Mouse (Mus musculus) midbrain, embryonic 11.5 days (tissue): ENCODE measurements at regions not wholly inside any gene's neighbourhood (a gene's known extent, or its start where the extent isn't known, plus 50 kb on each side); places are given as distances from the start of the nearest gene placed in this dataset.
A peak's percentile ranks its signal among the peaks of the same experiment; 100 is the strongest.

Source experiments
- ATAC-seq: fragments of 200-750 bp; cut with Nextera tagmentation; 2 replicates; pipeline ENCODE4 v1.8.0; 2017; ENCODE audit warnings: moderate TSS enrichment, moderate library complexity; ENCODE audit not compliant: low FRiP score
- DNase-seq: peaks from one replicate; pipeline ENCODE4 v3.0.0; 2015; ENCODE audit warnings: low spot score; ENCODE audit errors: missing footprints
- H3K27ac ChIP-seq: fragments of 300-500 bp; sonication (generic); 2 replicates; pipeline ENCODE4 v1.5.1; 2014; ENCODE audit warnings: low read depth, low read length
- H3K27me3 ChIP-seq: fragments of 300-500 bp; sonication (generic); 2 replicates; pipeline ENCODE4 v1.6.1; 2014; ENCODE audit warnings: mild to moderate bottlenecking, low read length, moderate library complexity, mixed read lengths; ENCODE audit not compliant: control insufficient read depth, insufficient read depth
- H3K36me3 ChIP-seq: fragments of 300-500 bp; sonication (generic); 2 replicates; pipeline ENCODE4 v1.6.1; 2014; ENCODE audit warnings: mild to moderate bottlenecking, low read length, moderate library complexity, mixed read lengths; ENCODE audit not compliant: control insufficient read depth, insufficient read depth
- H3K4me1 ChIP-seq: fragments of 300-500 bp; sonication (generic); 2 replicates; pipeline ENCODE4 v1.6.1; 2014; ENCODE audit warnings: low read length; ENCODE audit not compliant: control insufficient read depth, insufficient read depth
- H3K4me2 ChIP-seq: fragments of 300-500 bp; sonication (generic); 2 replicates; pipeline ENCODE4 v1.6.1; 2014; ENCODE audit warnings: mild to moderate bottlenecking, moderate library complexity
- H3K4me3 ChIP-seq: fragments of 300-500 bp; sonication (generic); 2 replicates; pipeline ENCODE4 v1.5.1; 2014; ENCODE audit warnings: low read depth, low read length
- H3K9ac ChIP-seq: fragments of 300-500 bp; sonication (generic); 2 replicates; pipeline ENCODE4 v1.6.1; 2014; ENCODE audit warnings: low read length
- H3K9me3 ChIP-seq: fragments of 300-500 bp; sonication (generic); 2 replicates; pipeline ENCODE4 v1.6.1; 2016; ENCODE audit warnings: low read length; ENCODE audit not compliant: control insufficient read depth
- WGBS: fragments of 180-500 bp; shearing (Covaris S2); extraction: QIAGEN DNeasy Blood & Tissue Kit; methylation state at CpG from one replicate; pipeline ENCODE4 v1.1.7; 2014; 5-methylcytosine and 5-hydroxymethylcytosine counted together

GRCm38 (mm10) chr1:194363129-194363768, 254.8 kb upstream of the Plxna2 start:
- Histone ChIP-seq H3K4me1 (peaks cover 13% of the 10 kb centered on the region; the same call in 1 of the 2 replicates), H3K9me3 (no peaks in the 10 kb centered on the region), H3K27ac (peak overlapping the region; percentile 6; the same call in 1 of the 2 replicates), H3K4me3 (no peak overlapping the region), H3K9ac (no peak overlapping the region), H3K36me3 (no peaks in the 10 kb centered on the region), H3K27me3 (no peaks in the 10 kb centered on the region), H3K4me2 (no peak overlapping the region; the same call in 1 of the 2 replicates)
- ATAC-seq (peak; percentile 91), DNase-seq (peak; percentile 89)
- 33% methylated on average over 1 of the region's 1 CpGs for WGBS

DNA sequence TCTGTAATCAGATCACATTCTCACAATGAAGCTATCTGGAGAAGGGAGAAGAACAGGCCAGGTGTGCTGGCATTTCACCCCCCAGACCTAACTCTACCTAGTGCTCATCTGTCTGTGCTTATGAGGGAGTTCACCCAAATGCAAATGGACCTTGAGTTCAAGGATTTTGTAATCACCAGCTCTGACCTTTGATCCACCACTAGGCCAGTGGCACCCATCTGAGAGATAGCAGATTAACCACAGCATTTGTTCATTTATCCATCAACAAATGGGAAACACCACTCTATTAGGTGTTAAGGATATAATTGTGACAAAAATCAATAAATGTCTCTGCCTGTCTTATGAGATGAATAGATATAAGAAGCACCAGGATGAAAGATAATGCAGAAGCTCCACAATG, 255.7 kb upstream of the Plxna2 start:
- H3K9ac ChIP-seq, result no peak overlapping the region
- H3K9me3 ChIP-seq, result no peaks in the 10 kb centered on the region
- ATAC-seq, result no peak
- H3K4me1 ChIP-seq, result peaks cover 13% of the 10 kb centered on the region; the same call in 1 of the 2 replicates
- no peak overlapping the region for H3K4me2 ChIP-seq
- H3K27ac ChIP-seq, result 0 out of 2 replicates have a peak overlapping the region, but pooled peaks have one; percentile 6
- H3K27me3 ChIP-seq, result no peaks in the 10 kb centered on the region
- DNase-seq, result no peak
- H3K36me3 ChIP-seq, result no peaks in the 10 kb centered on the region
- H3K4me3 ChIP-seq, result no peak overlapping the region

- no peak overlapping the region for H3K4me3 ChIP-seq
- no peak overlapping the region for H3K9ac ChIP-seq
- H3K4me1 ChIP-seq, result peaks cover 13% of the 10 kb centered on the region; the same call in 1 of the 2 replicates
- DNase-seq (no peak), ATAC-seq (peak; percentile 66)
- no peak overlapping the region for H3K27ac ChIP-seq
- no peaks in the 10 kb centered on the region for H3K27me3 ChIP-seq
- H3K9me3 ChIP-seq, result no peaks in the 10 kb centered on the region
- H3K36me3 ChIP-seq, result no peaks in the 10 kb centered on the region
- 0% methylated on average over 1 of the region's 1 CpGs for WGBS
- no peak overlapping the region for H3K4me2 ChIP-seq
These were observed 256.7 kb upstream of the Plxna2 start for GRCm38 (mm10) chr1:194361316-194361715.

DNA sequence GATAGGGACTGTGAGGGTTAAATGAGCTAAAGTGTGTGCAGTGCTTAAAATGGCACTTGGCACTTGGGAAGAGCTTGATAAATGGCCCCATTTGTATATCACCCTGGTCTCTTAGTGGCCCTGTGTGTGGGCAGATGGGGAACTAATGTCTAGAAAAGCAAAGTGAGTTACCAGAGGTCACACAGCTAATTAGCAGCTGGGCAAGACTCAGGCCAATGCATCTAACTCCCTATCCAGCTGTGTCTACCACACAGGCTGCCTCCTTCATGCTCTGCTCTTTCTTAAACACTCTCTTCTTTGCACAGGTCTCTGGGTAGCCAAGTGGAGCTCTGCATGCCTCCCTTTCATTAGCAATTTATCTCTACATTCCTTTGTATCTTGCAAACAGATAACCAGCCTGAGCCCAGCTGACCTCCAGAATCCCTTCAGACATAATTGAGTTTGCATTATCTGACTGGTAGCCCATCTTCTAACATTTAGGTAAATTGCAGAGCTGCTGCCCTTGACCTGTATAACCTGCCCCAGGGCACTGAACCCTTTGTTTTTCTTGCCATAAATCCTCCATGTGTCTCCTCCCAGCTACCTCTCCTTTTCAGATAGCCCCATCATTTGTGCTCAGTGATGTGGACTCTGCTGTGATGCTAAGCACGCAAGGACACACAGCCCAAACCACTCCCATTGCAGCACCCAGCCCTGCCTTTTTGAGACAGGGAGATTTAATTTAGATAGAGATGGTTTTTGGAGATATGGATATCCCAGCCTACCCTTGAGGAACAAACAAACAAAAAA, 263.5 kb upstream of the Plxna2 start:
- WGBS, result 56% methylated on average over 1 of the region's 1 CpGs
- Histone ChIP-seq H3K27me3 (no peaks in the 10 kb centered on the region), H3K4me3 (no peak overlapping the region), H3K27ac (no peak overlapping the region), H3K4me2 (no peak overlapping the region), H3K9ac (no peak overlapping the region), H3K36me3 (no peaks in the 10 kb centered on the region), H3K9me3 (no peaks in the 10 kb centered on the region), H3K4me1 (no peaks in the 10 kb centered on the region)
- DNase-seq (no peak), ATAC-seq (peak; percentile 33; the same call in 1 of the 2 replicates)

DNA sequence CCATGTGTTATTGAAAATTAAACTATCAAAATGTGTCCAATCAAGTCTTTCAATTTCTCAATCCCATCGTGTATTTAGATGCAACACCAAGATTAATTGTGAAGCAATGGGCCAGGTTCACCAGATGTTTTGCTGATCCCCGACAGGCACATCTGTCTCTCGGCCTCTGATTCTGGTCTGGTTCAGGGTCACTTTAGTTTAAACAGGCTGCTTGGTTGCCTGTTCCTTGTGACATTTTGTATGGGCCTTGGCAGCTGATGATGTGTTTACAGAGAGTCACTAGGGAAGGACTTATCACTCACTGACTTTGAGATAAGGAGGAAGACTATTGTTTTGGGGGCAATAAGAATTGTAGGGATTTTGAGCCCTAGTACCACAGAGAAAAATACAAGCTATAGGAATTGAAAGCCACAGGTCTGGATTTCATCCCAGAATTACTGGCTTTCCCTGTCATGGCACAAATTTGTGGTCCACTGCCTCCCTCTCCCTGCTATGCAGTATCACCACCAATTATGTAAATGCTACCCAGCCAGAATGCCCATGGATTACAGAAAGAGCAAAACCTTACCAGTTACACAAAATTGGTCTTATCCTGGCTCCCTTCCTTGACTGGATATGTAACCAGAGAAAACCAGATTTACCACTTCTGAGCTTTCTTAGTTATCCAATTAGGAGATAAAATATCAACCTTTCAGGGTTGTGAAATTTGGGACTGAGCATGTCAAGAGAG, 272.5 kb upstream of the Plxna2 start:
- WGBS, result 67% methylated on average over 3 of the region's 3 CpGs
- no peak overlapping the region for H3K27ac ChIP-seq
- ATAC-seq, result no peak

GRCm38 (mm10) chr1:194342568-194342967, 275.4 kb upstream of the Plxna2 start:
- Histone ChIP-seq H3K27me3 (no peaks in the 10 kb centered on the region), H3K9me3 (no peaks in the 10 kb centered on the region), H3K9ac (no peak overlapping the region), H3K27ac (no peak overlapping the region), H3K4me1 (peaks cover 2% of the 10 kb centered on the region; the same call in 1 of the 2 replicates), H3K36me3 (no peaks in the 10 kb centered on the region), H3K4me2 (no peak overlapping the region), H3K4me3 (no peak overlapping the region)
- DNase-seq, result no peak
- no peak for ATAC-seq
- 70% methylated on average over 1 of the region's 1 CpGs for WGBS

More for the DNA sequence above, 272.5 kb upstream of the Plxna2 start:
- Histone ChIP-seq H3K4me3 (no peak overlapping the region), H3K27me3 (no peaks in the 10 kb centered on the region), H3K9ac (no peak overlapping the region), H3K4me1 (peaks cover 2% of the 10 kb centered on the region; the same call in 1 of the 2 replicates), H3K9me3 (no peaks in the 10 kb centered on the region), H3K4me2 (no peak overlapping the region), H3K36me3 (no peaks in the 10 kb centered on the region)
- DNase-seq, result no peak

DNA sequence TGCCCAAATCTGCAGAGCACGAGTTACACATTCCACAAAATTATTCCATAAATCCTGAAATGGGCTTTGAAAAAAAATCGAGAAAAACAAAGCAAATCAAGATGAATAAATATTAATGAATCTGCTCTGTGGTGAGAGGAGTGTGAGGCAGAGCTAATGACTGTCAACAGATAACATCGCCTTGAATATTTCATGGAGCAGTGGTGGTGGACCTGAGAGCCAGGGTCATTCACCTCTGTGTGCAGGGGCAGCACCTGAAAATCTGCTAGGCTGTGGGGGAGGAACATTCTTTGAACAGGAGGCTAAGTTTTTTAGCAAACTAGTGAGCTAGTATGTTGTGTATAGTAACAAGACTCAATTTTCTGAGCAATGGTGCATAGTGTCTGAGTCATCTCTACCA, 276.3 kb upstream of the Plxna2 start:
- Histone ChIP-seq H3K36me3 (no peaks in the 10 kb centered on the region), H3K9me3 (no peaks in the 10 kb centered on the region), H3K27me3 (no peaks in the 10 kb centered on the region), H3K4me1 (peaks cover 2% of the 10 kb centered on the region; the same call in 1 of the 2 replicates), H3K9ac (no peak overlapping the region), H3K4me2 (no peak overlapping the region), H3K4me3 (no peak overlapping the region), H3K27ac (no peak overlapping the region)
- ATAC-seq (no peak), DNase-seq (no peak)
- WGBS, result 57% methylated on average over 3 of the region's 3 CpGs

DNA sequence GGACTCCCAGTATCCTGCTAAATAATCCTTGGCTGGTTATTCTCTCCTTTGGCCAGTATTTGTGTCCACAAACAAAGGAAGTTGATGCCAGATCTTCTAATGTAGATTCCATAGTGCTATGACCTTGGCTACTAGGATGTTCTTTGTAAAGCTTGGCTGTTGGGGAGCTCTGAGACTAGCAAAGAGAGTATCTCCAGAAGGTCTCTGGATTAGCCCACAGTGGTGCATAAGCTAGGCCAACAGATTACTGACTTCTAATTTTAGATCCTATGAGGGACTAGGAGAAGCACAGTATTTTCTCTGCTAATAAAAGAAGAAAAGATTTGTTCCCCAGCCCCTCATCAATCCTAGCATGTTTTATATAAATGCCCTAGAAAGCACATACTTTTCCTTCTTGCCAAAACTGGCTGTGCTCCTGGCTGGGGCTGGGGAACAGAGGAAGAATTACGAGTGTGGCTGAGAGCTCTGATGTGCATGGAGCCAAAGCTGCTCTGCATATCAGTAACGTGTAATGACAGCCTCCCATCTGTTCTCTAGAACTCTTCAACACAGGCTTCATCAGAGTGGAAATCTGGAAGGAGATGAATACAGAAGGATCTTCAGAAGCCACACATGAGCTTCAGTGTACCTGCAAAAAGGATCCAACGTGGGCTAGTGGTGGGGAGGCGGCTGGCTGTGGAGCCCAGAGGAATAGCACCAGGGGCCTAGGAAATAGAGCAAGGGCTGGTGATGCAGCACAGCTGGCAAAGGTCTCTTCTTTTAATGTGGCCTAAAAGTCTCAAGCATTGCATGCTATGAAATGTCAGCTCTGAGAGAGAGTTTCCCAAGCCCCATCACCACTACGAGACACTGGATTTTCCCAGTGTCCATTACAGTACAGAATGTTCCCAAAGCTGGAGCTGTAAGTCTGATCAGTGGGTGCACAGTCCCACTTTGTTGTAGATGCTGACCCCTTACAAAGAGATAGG, 283.0 kb upstream of the Plxna2 start:
- Histone ChIP-seq H3K4me2 (no peak overlapping the region), H3K27ac (no peak overlapping the region), H3K27me3 (no peaks in the 10 kb centered on the region), H3K4me1 (0 out of 2 replicates have a peak, but pooled peaks cover 7% of the 10 kb centered on the region), H3K9ac (no peak overlapping the region), H3K4me3 (no peak overlapping the region), H3K9me3 (no peaks in the 10 kb centered on the region), H3K36me3 (no peaks in the 10 kb centered on the region)
- ATAC-seq (no peak), DNase-seq (no peak)
- 84% methylated on average over 5 of the region's 5 CpGs for whole genome bisulfite sequencing
